Mouse (Mus musculus) heart, adult 18-20 months (tissue): ENCODE measurements around the gene Ets2. TPM values are rescaled to one million over a fixed set of nuclear protein-coding genes. Genes with fewer than 3 reads are reported as not detected.
A peak's percentile ranks its signal among the peaks of the same experiment; 100 is the strongest.

Experiments
- DNase-seq, 2 experiments: peaks; one replicate each; pipeline ENCODE4 v3.0.0; 2021 to 2022; ENCODE audit warnings: mixed read lengths in 1 of 2
- total RNA-seq, 2 experiments: library from RNA; stranded (reverse); gene quantifications; 2 replicates each; pipeline ENCODE4 v1.2.3; 2021

Ets2 gene
- total RNA-seq, 2 experiments from 2014 or later: 44.7 to 51.2 TPM

DNA sequence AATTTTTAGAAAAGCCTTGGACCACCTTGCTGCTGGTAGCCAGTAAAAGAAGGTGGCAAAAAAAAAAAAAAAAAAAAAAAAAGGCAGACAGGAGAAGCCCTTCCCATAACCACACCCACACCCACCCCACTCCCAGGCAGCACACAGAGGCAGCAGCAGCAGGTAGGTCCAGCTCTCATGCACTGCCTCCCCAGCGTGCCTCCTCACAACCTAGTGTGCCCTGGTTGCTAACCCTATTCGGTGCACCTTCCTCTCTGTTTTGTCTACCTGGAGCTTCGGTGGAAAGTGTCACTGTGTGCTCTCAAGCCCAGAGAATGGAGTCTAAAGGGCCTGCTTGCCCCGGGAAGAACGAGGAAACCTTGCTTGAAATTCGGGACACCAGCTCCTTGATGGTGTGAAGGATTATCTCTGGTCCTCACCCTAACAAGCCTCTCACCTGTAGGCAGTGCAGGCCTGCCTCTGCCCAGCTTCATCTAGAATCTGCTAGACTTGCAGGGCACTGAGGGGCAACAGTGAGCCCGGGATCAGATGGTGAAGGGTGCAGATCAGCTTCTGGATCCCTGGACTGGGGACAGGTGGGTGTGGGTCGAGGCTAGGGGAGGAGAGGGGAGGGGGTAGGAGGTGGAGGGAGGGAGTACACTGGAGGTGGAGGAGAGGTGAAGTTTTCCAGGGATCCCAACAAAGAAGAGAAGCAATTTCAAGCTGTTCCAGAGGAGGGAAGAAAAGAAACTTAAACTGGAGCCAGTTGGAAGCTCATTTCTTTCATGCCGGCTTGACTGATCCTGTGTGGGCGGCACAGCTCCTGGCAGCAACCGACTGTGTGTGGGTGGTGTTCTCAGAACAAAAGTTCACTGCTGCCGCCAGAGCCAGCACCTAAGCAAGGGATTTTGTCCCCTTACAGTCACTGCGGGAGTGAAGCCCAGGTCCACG lies 67.5 kb downstream of the Ets2 start:
- peak; percentile 41 to 57 for DNase-seq

DNA sequence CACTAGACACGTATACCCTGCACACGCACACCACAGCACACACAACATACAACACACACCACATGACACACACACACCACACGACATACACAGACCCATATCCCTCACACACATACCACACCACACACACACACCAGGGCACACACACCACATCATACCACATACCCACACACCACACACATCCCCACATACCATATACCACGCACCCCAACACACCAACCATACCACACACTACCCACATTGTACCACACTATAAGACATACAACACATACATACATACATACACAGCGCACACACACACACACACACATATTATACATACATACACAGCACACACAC lies 68.1 kb downstream of the Ets2 start:
- no peak for DNase-seq

DNA sequence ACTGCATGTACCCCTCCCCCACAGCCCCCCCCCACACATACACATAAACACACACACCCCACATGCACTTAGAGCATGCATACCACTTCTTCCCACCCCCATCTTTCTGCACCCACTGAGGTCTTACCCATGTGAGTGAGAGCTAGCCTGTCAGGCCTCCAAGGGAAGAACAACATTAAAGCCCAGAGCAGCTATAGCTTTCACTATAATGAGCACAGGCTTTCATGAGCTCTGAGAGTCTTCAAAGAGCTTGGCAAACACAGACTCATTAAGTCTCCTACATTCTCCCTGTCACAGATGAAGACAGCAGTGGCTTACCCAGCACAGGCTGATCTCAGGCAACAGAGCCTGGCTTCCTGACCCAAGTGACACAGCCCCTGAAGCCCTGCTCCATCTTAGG lies 68.5 kb downstream of the Ets2 start:
- no peak for DNase-seq

Other genes with a start within 250 kb of the Ets2 start
- gene Erg, start 115.5 kb upstream of the Ets2 start, total RNA-seq: 10 to 100 TPM; 20.6 to 24.3 TPM